Mouse (Mus musculus) E14TG2a.4 (cell line): Measurements from ENCODE around the gene Nol7.

Experiments
- CTCF ChIP-seq: conservative IDR thresholded peaks from 2 replicates; pipeline ENCODE4 v1.5.1; 2014; ENCODE audit warnings: low read length
- NANOG ChIP-seq: IDR thresholded peaks from 2 replicates; pipeline ENCODE4 v1.6.1; 2014; ENCODE audit warnings: borderline replicate concordance, low read length, mixed read lengths
- POU5F1 ChIP-seq: IDR thresholded peaks from 2 replicates; pipeline ENCODE4 v1.6.1; 2014; ENCODE audit warnings: low read length, borderline replicate concordance

- TF ChIP-seq CTCF (no peak), NANOG (no peak), POU5F1 (no peak)
Measured at GRCm38 (mm10) chr13:43350489-43351169, 47.6 kb upstream of the Nol7 start.
